Mouse (Mus musculus) megakaryocyte, embryonic 14.5 days (primary cell): ENCODE measurements around the gene Slc43a2. TPM values are rescaled to one million over a fixed set of nuclear protein-coding genes. Genes with fewer than 3 reads are reported as not detected.
"Not testable (repeated sequence)": the region's sequence is repeated elsewhere in the genome, so short reads cannot be mapped to it uniquely, and the experiment has no call there.

Experiments used
- H3K27me3 ChIP-seq: replicated peaks from 2 replicates; pipeline ENCODE3; 2012; ENCODE audit warnings: inconsistent platforms
- H3K36me3 ChIP-seq: replicated peaks from 2 replicates; pipeline ENCODE3; 2012; ENCODE audit warnings: low read length, inconsistent platforms, mixed read lengths
- H3K4me1 ChIP-seq: 2 replicates; pipeline ENCODE4 v1.6.1; 2012; ENCODE audit warnings: inconsistent platforms
- H3K4me3 ChIP-seq: replicated peaks from 2 replicates; pipeline ENCODE3; 2012; ENCODE audit warnings: moderate library complexity, mild to moderate bottlenecking, inconsistent platforms
- H3K9me3 ChIP-seq: 2 replicates; pipeline ENCODE4 v1.6.1; 2012; ENCODE audit warnings: inconsistent platforms
- FLI1 ChIP-seq: IDR thresholded peaks from 2 replicates; pipeline ENCODE4 v1.6.1; 2012; ENCODE audit warnings: low read length, inconsistent platforms, mixed read lengths
- GATA1 ChIP-seq: IDR thresholded peaks from 3 replicates; pipeline ENCODE4 v1.6.1; 2012; ENCODE audit warnings: mixed read lengths, low read length, inconsistent platforms, borderline replicate concordance
- polyA plus RNA-seq: library from polyadenylated mRNA; stranded (reverse); fragments of >175 nt; gene quantifications from 2 replicates; pipeline ENCODE4 v1.2.3, GENCODE M21; 2012; ENCODE audit warnings: low replicate concordance; ENCODE audit not compliant: insufficient read depth

Gene Slc43a2
- polyA plus RNA-seq, 1 experiment: 35.4 TPM

GRCm38 (mm10) chr11:75586963-75587362 is 55.5 kb downstream of the Slc43a2 start:
- TF ChIP-seq FLI1 (no peak), GATA1 (no peak)
- no peak overlapping the region for H3K4me3 ChIP-seq

GRCm38 (mm10) chr11:75587493-75588284 is 56.2 kb downstream of the Slc43a2 start, which contains the start of gene Pitpna:
Pitpna (plus strand) TSS chr11:75588097.
- no peak for TF ChIP-seq GATA1
- no peak for TF ChIP-seq FLI1
- Histone ChIP-seq H3K36me3 (peaks cover 29% of the 10 kb centered on the region), H3K27me3 (no peaks in the 10 kb centered on the region), H3K4me3 (peak within 1 kb of the TSS; percentile 99), H3K9me3 (no peaks in the 10 kb centered on the region), H3K4me1 (peaks cover 69% of the 10 kb centered on the region)

More at GRCm38 (mm10) chr11:75586963-75587362, 55.5 kb downstream of the Slc43a2 start:
- Histone ChIP-seq H3K9me3 (no peaks in the 10 kb centered on the region), H3K27me3 (no peaks in the 10 kb centered on the region), H3K4me1 (peaks cover 61% of the 10 kb centered on the region), H3K36me3 (peaks cover 21% of the 10 kb centered on the region)

GRCm38 (mm10) chr11:75588285-75588941 is 56.9 kb downstream of the Slc43a2 start:
- Histone ChIP-seq H3K36me3 (peaks cover 36% of the 10 kb centered on the region), H3K9me3 (no peaks in the 10 kb centered on the region), H3K4me1 (peaks cover 73% of the 10 kb centered on the region), H3K27me3 (no peaks in the 10 kb centered on the region), H3K4me3 (peak overlapping the region; percentile 99)
- TF ChIP-seq FLI1 (no peak), GATA1 (no peak)

- Histone ChIP-seq H3K36me3 (peaks cover 76% of the 10 kb centered on the region), H3K27me3 (no peaks in the 10 kb centered on the region), H3K4me1 (peaks cover 82% of the 10 kb centered on the region), H3K4me3 (peak overlapping the region; percentile 86), H3K9me3 (no peaks in the 10 kb centered on the region)
- no peak for TF ChIP-seq FLI1
- no peak for TF ChIP-seq GATA1
These were observed 61.1 kb downstream of the Slc43a2 start for GRCm38 (mm10) chr11:75592612-75593011.

- H3K27me3 ChIP-seq: no peaks in the 10 kb centered on the region
- H3K4me1 ChIP-seq: peaks cover 84% of the 10 kb centered on the region
- no peak for TF ChIP-seq FLI1
- no peak for TF ChIP-seq GATA1
- H3K36me3 ChIP-seq: peaks cover 94% of the 10 kb centered on the region
- no peak overlapping the region for H3K4me3 ChIP-seq
- H3K9me3 ChIP-seq: no peaks in the 10 kb centered on the region
These were observed 62.9 kb downstream of the Slc43a2 start for GRCm38 (mm10) chr11:75594431-75594830.

GRCm38 (mm10) chr11:75595404-75595803 is 63.9 kb downstream of the Slc43a2 start:
- Histone ChIP-seq H3K36me3 (peaks cover 92% of the 10 kb centered on the region), H3K4me3 (no peak overlapping the region), H3K4me1 (peaks cover 75% of the 10 kb centered on the region), H3K27me3 (no peaks in the 10 kb centered on the region), H3K9me3 (no peaks in the 10 kb centered on the region)
- TF ChIP-seq GATA1: no peak
- no peak for TF ChIP-seq FLI1

GRCm38 (mm10) chr11:75595816-75596215 is 64.3 kb downstream of the Slc43a2 start:
- peaks cover 76% of the 10 kb centered on the region for H3K4me1 ChIP-seq
- no peaks in the 10 kb centered on the region for H3K27me3 ChIP-seq
- no peak for TF ChIP-seq GATA1
- no peak for TF ChIP-seq FLI1
- H3K9me3 ChIP-seq: no peaks in the 10 kb centered on the region
- peaks cover 92% of the 10 kb centered on the region for H3K36me3 ChIP-seq
- no peak overlapping the region for H3K4me3 ChIP-seq

GRCm38 (mm10) chr11:75596726-75597255 is 65.3 kb downstream of the Slc43a2 start:
- Histone ChIP-seq H3K9me3 (no peaks in the 10 kb centered on the region), H3K4me1 (peaks cover 70% of the 10 kb centered on the region), H3K4me3 (no peak overlapping the region), H3K36me3 (peaks cover 95% of the 10 kb centered on the region), H3K27me3 (no peaks in the 10 kb centered on the region)
- TF ChIP-seq FLI1 (no peak), GATA1 (no peak)

GRCm38 (mm10) chr11:75598004-75598403 is 66.5 kb downstream of the Slc43a2 start:
- Histone ChIP-seq H3K27me3 (no peaks in the 10 kb centered on the region), H3K4me1 (peaks cover 60% of the 10 kb centered on the region), H3K36me3 (peaks cover 95% of the 10 kb centered on the region), H3K4me3 (peak overlapping the region; percentile 57), H3K9me3 (no peaks in the 10 kb centered on the region)
- TF ChIP-seq GATA1 (no peak), FLI1 (no peak)

GRCm38 (mm10) chr11:75599802-75600201 is 68.3 kb downstream of the Slc43a2 start:
- H3K4me3 ChIP-seq, H3K27me3 ChIP-seq, H3K9me3 ChIP-seq: not testable (repeated sequence)
- peaks cover 58% of the 10 kb centered on the region for H3K4me1 ChIP-seq
- peaks cover 97% of the 10 kb centered on the region for H3K36me3 ChIP-seq
